Mouse (Mus musculus) hindbrain, postnatal 0 days (tissue): ENCODE results near the gene Sh3d21. TPM values are rescaled to one million over a fixed set of nuclear protein-coding genes. Genes with fewer than 3 reads are reported as not detected.

ENCODE experiments used
- ATAC-seq: fragments of 200-750 bp; cut with Nextera tagmentation; 2 replicates; pipeline ENCODE4 v1.8.0; 2017; ENCODE audit warnings: mild to moderate bottlenecking, moderate TSS enrichment, moderate library complexity
- DNase-seq: peaks from one replicate; pipeline ENCODE4 v3.0.0-alpha.2; 2015; ENCODE audit warnings: low spot score
- H3K27ac ChIP-seq: fragments of 300-500 bp; sonication (generic); 2 replicates; pipeline ENCODE4 v1.5.1; 2014; ENCODE audit warnings: mild to moderate bottlenecking
- H3K27me3 ChIP-seq: fragments of 300-500 bp; sonication (generic); 2 replicates; pipeline ENCODE4 v1.6.1; 2014; ENCODE audit warnings: low read length, mixed read lengths; ENCODE audit not compliant: insufficient read depth
- H3K36me3 ChIP-seq: fragments of 300-500 bp; sonication (generic); 2 replicates; pipeline ENCODE4 v1.6.1; 2014; ENCODE audit warnings: low read length, mixed read lengths; ENCODE audit not compliant: insufficient read depth
- H3K4me1 ChIP-seq: fragments of 300-500 bp; sonication (generic); 2 replicates; pipeline ENCODE4 v1.6.1; 2014; ENCODE audit warnings: antibody characterized with exemption, low read length, mixed read lengths; ENCODE audit not compliant: insufficient read depth
- H3K4me2 ChIP-seq: fragments of 300-500 bp; sonication (generic); 2 replicates; pipeline ENCODE4 v1.6.1; 2014; ENCODE audit warnings: low read depth, mild to moderate bottlenecking, low read length, moderate library complexity, mixed read lengths
- H3K4me3 ChIP-seq: fragments of 300-500 bp; sonication (generic); 2 replicates; pipeline ENCODE4 v1.5.1; 2014; ENCODE audit warnings: low read length
- H3K9ac ChIP-seq: fragments of 300-500 bp; sonication (generic); replicated peaks from 2 replicates; pipeline ENCODE4 v1.6.1; 2014; ENCODE audit warnings: mild to moderate bottlenecking, low read length, moderate library complexity, mixed read lengths
- H3K9me3 ChIP-seq: fragments of 300-500 bp; sonication (generic); 2 replicates; pipeline ENCODE4 v1.6.1; 2016; ENCODE audit warnings: low read length, mixed read lengths
- CTCF ChIP-seq: IDR thresholded peaks from 2 replicates; pipeline ENCODE4 v1.5.1; 2016; ENCODE audit warnings: antibody characterized with exemption, control low read depth, low read depth
- WGBS: fragments of 180-500 bp; shearing (Covaris S2); extraction: QIAGEN DNeasy Blood & Tissue Kit; methylation state at CpG from one replicate; pipeline ENCODE4 v1.1.7; 2014; 5-methylcytosine and 5-hydroxymethylcytosine counted together
- polyA plus RNA-seq: library from polyadenylated mRNA; unstranded; fragments of >200 nt; fragmentation: Nextera tagmentation; extraction: Ambion mirVana; gene quantifications from 2 replicates; pipeline ENCODE4 v1.2.1, GENCODE M21; 2015
- total RNA-seq: library from RNA; depleted of rRNA; stranded (reverse); fragments of >200 nt; gene quantifications from 2 replicates; pipeline ENCODE4 v1.2.3, GENCODE M21; 2014; rRNA removed

Gene Sh3d21
- total RNA-seq (0.63 and 1.2 TPM in 2 replicates), polyA plus RNA-seq (2.2 and 2.6 TPM in 2 replicates)

DNA sequence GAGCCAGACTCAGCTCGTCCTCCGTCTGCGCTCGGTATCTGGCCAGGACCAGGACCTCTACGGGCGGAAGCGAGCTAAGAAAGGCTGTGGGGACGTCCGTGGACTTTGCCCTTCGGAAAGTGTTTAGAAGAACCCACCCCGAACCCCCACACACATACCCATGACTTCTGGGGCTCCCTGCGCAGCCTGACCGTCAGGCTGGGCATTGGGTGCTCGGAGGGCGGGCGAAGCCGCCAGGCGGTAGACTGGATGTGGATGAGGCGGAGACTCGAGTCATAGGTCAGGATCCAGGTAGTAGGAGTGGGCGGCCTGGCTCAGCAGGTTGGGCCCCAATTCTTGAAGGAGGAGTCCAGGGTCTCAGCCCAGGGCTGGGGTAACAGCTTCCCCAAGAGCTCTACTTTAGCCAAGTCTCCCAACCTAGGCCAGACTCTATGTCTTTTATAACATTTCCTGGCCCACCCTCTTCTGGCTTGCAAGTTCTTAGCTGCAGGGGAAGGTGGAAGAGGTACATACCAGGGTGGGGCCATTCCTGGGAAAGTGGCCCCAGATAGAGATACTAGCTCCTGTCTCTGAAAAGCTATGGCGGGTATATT, at the start of gene Sh3d21:
Sh3d21 (minus strand) TSS at position 425 of the 593 bp plus-strand sequence.
- peak; percentile 35 for ATAC-seq
- Histone ChIP-seq H3K27ac (peak within 1 kb of the TSS; percentile 62; the same call in 1 of the 2 replicates), H3K4me1 (0 out of 2 replicates have a peak, but pooled peaks cover 5% of the 10 kb centered on the region), H3K27me3 (no peaks in the 10 kb centered on the region), H3K9me3 (no peaks in the 10 kb centered on the region), H3K4me3 (peak within 1 kb of the TSS; percentile 59), H3K4me2 (peak within 1 kb of the TSS; percentile 100), H3K36me3 (peaks cover 6% of the 10 kb centered on the region; the same call in 1 of the 2 replicates), H3K9ac (peak within 1 kb of the TSS; percentile 73)
- DNase-seq = peak; percentile 13
- no peak for TF ChIP-seq CTCF
- 15% methylated on average over 22 of the region's 22 CpGs for WGBS

DNA sequence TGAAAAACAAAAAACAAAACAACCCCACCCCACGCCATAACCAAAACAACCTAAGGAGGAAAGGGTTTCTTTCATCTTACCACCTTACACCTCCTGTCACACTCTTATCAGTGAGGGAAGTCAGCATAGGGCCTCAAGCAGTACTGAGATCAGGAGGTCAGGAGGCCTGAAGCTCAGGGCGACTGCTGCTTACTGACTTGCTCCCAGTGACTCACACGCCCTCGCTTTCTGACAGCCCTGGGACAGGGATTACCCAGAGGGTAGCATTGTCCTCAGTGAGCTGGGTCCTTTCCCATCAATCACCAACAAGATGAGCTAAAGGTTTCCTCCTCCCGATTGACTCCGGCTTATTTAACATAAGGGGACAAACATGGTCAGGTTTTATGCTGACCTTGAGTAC, 43.8 kb upstream of the Sh3d21 start:
- H3K27me3 ChIP-seq = no peaks in the 10 kb centered on the region

DNA sequence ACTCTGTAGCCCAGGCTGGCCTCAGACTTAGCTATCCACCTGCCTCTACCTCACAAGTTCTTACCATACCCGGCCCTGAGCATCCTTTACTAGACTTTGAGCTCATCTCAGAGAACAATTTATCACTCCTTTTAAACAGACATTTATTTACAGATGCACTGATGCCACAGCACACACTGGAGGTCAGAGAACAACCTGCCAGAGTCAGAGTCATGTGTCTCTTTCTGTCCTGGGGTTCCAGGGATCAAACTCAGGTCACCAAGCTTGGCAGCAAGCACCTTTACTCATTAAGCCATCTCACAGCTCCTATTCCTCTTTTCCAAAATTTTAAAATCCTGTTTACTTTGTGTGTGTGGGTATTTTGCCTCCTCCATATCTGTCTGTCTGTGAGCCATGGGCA, 42.1 kb upstream of the Sh3d21 start:
- WGBS = 66% methylated on average over 1 of the region's 1 CpGs
- Histone ChIP-seq H3K27ac (no peak overlapping the region), H3K4me1 (peaks cover 6% of the 10 kb centered on the region; the same call in 1 of the 2 replicates), H3K9me3 (no peaks in the 10 kb centered on the region), H3K4me3 (no peak overlapping the region), H3K9ac (no peak overlapping the region), H3K4me2 (no peak overlapping the region), H3K36me3 (no peaks in the 10 kb centered on the region), H3K27me3 (no peaks in the 10 kb centered on the region)
- TF ChIP-seq CTCF = no peak
- DNase-seq (no peak), ATAC-seq (no peak)

More for the DNA sequence above, 43.8 kb upstream of the Sh3d21 start:
- H3K9me3 ChIP-seq = no peaks in the 10 kb centered on the region
- H3K36me3 ChIP-seq = no peaks in the 10 kb centered on the region
- no peak overlapping the region for H3K9ac ChIP-seq
- DNase-seq (no peak), ATAC-seq (no peak)
- no peak overlapping the region for H3K4me2 ChIP-seq
- H3K27ac ChIP-seq = no peak overlapping the region
- 60% methylated on average over 6 of the region's 6 CpGs for WGBS
- TF ChIP-seq CTCF = no peak
- no peak overlapping the region for H3K4me3 ChIP-seq
- H3K4me1 ChIP-seq = no peaks in the 10 kb centered on the region

DNA sequence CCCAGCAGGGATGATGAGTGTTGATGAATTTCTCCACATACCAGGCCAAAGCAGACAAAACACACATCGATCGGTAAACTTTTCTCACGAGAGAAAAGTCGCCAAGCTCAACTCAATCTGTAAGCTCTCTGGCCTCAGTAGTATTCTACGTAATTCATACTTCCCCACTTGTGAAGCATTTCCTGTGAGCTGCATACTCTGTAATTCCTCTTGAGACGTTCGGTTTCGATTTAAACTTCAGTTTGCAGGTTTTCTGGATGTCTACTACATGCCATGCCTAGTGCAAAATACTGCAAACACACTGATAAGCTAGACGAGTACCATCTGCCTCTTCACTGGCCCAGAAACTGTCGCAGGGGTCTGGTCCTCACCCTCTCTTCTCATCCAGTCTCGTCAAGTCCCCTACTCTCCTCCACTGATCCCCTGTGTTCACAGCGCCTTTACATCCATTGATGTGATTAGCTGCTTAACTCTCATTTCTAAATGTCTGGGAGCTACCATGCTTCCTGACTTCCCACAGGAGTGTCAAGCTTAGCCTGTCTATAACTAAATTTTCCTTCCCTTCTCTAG, 41.5 kb upstream of the Sh3d21 start:
- H3K4me1 ChIP-seq = peaks cover 7% of the 10 kb centered on the region; the same call in 1 of the 2 replicates
- no peak for TF ChIP-seq CTCF
- H3K4me3 ChIP-seq = no peak overlapping the region
- no peaks in the 10 kb centered on the region for H3K9me3 ChIP-seq
- no peak overlapping the region for H3K27ac ChIP-seq
- ATAC-seq (no peak), DNase-seq (no peak)
- H3K4me2 ChIP-seq = no peak overlapping the region
- no peaks in the 10 kb centered on the region for H3K27me3 ChIP-seq
- no peaks in the 10 kb centered on the region for H3K36me3 ChIP-seq
- WGBS = 88% methylated on average over 12 of the region's 12 CpGs
- H3K9ac ChIP-seq = no peak overlapping the region

DNA sequence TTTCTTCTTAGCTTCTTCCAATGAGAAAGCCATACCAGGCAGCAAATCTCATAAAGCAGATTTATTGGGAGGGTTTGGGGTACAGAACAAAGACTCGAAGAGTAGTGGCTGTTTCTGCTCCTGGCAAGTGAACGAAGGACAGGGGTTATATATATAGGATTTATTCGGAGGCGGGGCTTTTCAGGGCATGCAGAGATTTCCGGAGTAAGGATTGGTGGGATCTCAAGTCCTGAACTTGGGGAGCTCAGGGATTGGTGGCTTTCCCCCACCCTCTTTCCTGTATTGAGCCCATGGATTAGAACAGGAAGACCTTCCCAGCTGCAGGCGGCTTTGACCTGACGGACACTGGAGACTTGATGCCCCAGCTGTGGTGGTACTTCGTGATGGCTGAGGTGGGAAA, 40.7 kb upstream of the Sh3d21 start:
- H3K4me1 ChIP-seq = peaks cover 7% of the 10 kb centered on the region; the same call in 1 of the 2 replicates
- no peak overlapping the region for H3K4me2 ChIP-seq
- no peak overlapping the region for H3K4me3 ChIP-seq
- WGBS = 84% methylated on average over 8 of the region's 8 CpGs
- H3K27me3 ChIP-seq = no peaks in the 10 kb centered on the region
- H3K9me3 ChIP-seq = no peaks in the 10 kb centered on the region
- DNase-seq (no peak), ATAC-seq (no peak)
- TF ChIP-seq CTCF = no peak
- peak overlapping the region; percentile 92; the same call in 1 of the 2 replicates for H3K27ac ChIP-seq
- no peak overlapping the region for H3K9ac ChIP-seq
- no peaks in the 10 kb centered on the region for H3K36me3 ChIP-seq

DNA sequence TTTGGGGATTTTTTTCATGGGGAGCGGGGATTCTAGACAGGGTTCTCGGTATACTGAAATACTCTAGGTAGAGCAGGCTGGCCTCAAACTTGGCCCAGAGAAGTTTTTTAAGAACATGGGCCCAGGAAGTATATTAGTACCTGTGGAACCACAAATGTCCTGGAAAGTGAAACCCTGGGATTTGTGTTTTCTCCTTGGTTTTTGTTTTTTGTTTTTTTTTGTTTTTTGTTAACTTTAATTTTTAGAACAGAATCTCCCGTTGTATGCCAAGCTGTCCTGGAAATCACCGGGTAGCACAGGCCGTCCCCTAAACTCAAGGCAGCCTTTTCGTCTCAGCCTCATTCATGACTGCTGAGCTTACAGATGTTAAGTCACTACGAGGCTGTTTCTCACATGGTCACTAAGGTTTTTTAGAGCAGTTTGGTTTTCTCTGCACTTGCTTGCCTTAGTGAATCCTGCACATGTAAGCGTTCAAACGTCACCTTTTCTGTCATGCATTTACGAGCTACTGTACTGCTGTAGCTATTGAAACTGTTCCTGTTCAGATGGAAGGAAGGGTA, 40.1 kb upstream of the Sh3d21 start:
- no peak for TF ChIP-seq CTCF
- peaks cover 7% of the 10 kb centered on the region; the same call in 1 of the 2 replicates for H3K4me1 ChIP-seq
- H3K9me3 ChIP-seq = no peaks in the 10 kb centered on the region
- peak overlapping the region; percentile 59 for H3K4me2 ChIP-seq
- H3K4me3 ChIP-seq = peak overlapping the region; percentile 72
- H3K36me3 ChIP-seq = no peaks in the 10 kb centered on the region
- ATAC-seq (no peak), DNase-seq (no peak)
- H3K9ac ChIP-seq = peak overlapping the region; percentile 33
- no peaks in the 10 kb centered on the region for H3K27me3 ChIP-seq
- WGBS = 69% methylated on average over 10 of the region's 10 CpGs
- H3K27ac ChIP-seq = peak overlapping the region; percentile 92
